Mouse (Mus musculus): ENCODE data around the gene Snx5.

Gene Snx5

GRCm38 (mm10) chr2:144226906-144227586, 43.7 kb downstream of the Snx5 start:
- no peak for DNase-seq

- no peak for DNase-seq
These were observed 46.4 kb downstream of the Snx5 start for GRCm38 (mm10) chr2:144224351-144224750.

GRCm38 (mm10) chr2:144215601-144216000, 55.1 kb downstream of the Snx5 start:
- no peak for DNase-seq

- DNase-seq: no peak
These were observed 55.5 kb downstream of the Snx5 start for GRCm38 (mm10) chr2:144215195-144215594.

GRCm38 (mm10) chr2:144214508-144215185, 56.1 kb downstream of the Snx5 start:
- no peak for DNase-seq

GRCm38 (mm10) chr2:144213803-144214202, 56.9 kb downstream of the Snx5 start:
- DNase-seq: no peak

GRCm38 (mm10) chr2:144209425-144209824, 61.3 kb downstream of the Snx5 start:
- no peak for DNase-seq

- DNase-seq: no peak
These were observed 63.3 kb downstream of the Snx5 start for GRCm38 (mm10) chr2:144207365-144207764.

- peak; percentile 76 for DNase-seq
These were observed 67.7 kb downstream of the Snx5 start for GRCm38 (mm10) chr2:144203001-144203400.

GRCm38 (mm10) chr2:144202567-144202966, 68.1 kb downstream of the Snx5 start:
- DNase-seq: no peak

GRCm38 (mm10) chr2:144202151-144202550, 68.6 kb downstream of the Snx5 start:
- DNase-seq: no peak

Measured in kidney, adult 9 months (tissue).